Mouse (Mus musculus) MEL (cell line): ENCODE measurements around the gene Inip. TPM values are rescaled to one million over a fixed set of nuclear protein-coding genes. Genes with fewer than 3 reads are reported as not detected.

Source experiments
- DNase-seq: peaks from one replicate; pipeline ENCODE4 v3.0.0; 2011; ENCODE audit warnings: low read depth, low spot score
- H3K27ac ChIP-seq: 2 replicates; pipeline ENCODE4 v1.5.1; 2012; ENCODE audit warnings: low read depth, mild to moderate bottlenecking, control low read depth, low read length, moderate library complexity; ENCODE audit not compliant: control insufficient read depth
- H3K27me3 ChIP-seq, 2 experiments: fragments of 150-350 bp in 1 of 2; sonication (generic) in 1 of 2; 2 replicates each; pipeline ENCODE4 v1.6.1; 2012; ENCODE audit warnings: low read length in 2 of 2, mild to moderate bottlenecking in 2 of 2, improper control_type of control experiment in 1 of 2, moderate library complexity in 1 of 2; ENCODE audit not compliant: insufficient read depth in 2 of 2, control insufficient read depth in 1 of 2
- H3K36me3 ChIP-seq, 2 experiments: 2 replicates each; pipeline ENCODE4 v1.6.1; 2012 to 2014; ENCODE audit warnings: low read length in 2 of 2, improper control_type of control experiment in 1 of 2, inconsistent platforms in 1 of 2, mild to moderate bottlenecking in 1 of 2; ENCODE audit not compliant: insufficient read depth in 2 of 2, control insufficient read depth in 1 of 2
- H3K4me1 ChIP-seq, 2 experiments: fragments of 150-350 bp in 1 of 2; sonication (generic) in 1 of 2; 2 replicates each; pipeline ENCODE4 v1.6.1; 2012; ENCODE audit warnings: low read length in 2 of 2, improper control_type of control experiment in 1 of 2, mild to moderate bottlenecking in 1 of 2; ENCODE audit not compliant: insufficient read depth in 2 of 2, control insufficient read depth in 1 of 2
- H3K4me3 ChIP-seq, 2 experiments: fragments of 150-350 bp in 1 of 2; sonication (generic) in 1 of 2; 2 replicates each; pipeline ENCODE4 v1.5.1; 2012; ENCODE audit warnings: low read depth in 2 of 2, low read length in 2 of 2, mild to moderate bottlenecking in 2 of 2, moderate library complexity in 2 of 2, control low read depth in 1 of 2, improper control_type of control experiment in 1 of 2; ENCODE audit not compliant: control insufficient read depth in 1 of 2, insufficient read depth in 1 of 2
- H3K79me2 ChIP-seq: 2 replicates; pipeline ENCODE4 v1.6.1; 2012; ENCODE audit warnings: mild to moderate bottlenecking, low read length, moderate library complexity; ENCODE audit not compliant: control insufficient read depth, poor library complexity, insufficient read depth
- H3K9ac ChIP-seq: 2 replicates; pipeline ENCODE4 v1.6.1; 2012; ENCODE audit warnings: low read depth, mild to moderate bottlenecking, control low read depth, low read length, moderate library complexity; ENCODE audit not compliant: control insufficient read depth, poor library complexity, severe bottlenecking
- H3K9me3 ChIP-seq: fragments of 150-350 bp; sonication (generic); replicated peaks from 2 replicates; pipeline ENCODE4 v1.6.1; 2012; ENCODE audit warnings: mild to moderate bottlenecking, low read length, improper control_type of control experiment, moderate library complexity; ENCODE audit not compliant: insufficient read depth
- BHLHE40 ChIP-seq: IDR thresholded peaks from 2 replicates; pipeline ENCODE4 v1.6.1; 2012; ENCODE audit warnings: low read depth, mild to moderate bottlenecking, inconsistent platforms, low read length, improper control_type of control experiment, borderline replicate concordance
- CHD1 ChIP-seq: IDR thresholded peaks from 2 replicates; pipeline ENCODE4 v1.6.1; 2012; ENCODE audit warnings: low read depth, mild to moderate bottlenecking, inconsistent platforms, low read length, improper control_type of control experiment
- CTCF ChIP-seq, 3 experiments: IDR thresholded peaks in 2 of 3; conservative IDR thresholded peaks in 1 of 3; 2 replicates each; pipeline ENCODE4 v1.5.1; 2011 to 2012; ENCODE audit warnings: low read length in 3 of 3, low read depth in 2 of 3, mild to moderate bottlenecking in 2 of 3, improper control_type of control experiment in 1 of 3, inconsistent platforms in 1 of 3, mixed read lengths in 1 of 3, moderate library complexity in 1 of 3; ENCODE audit not compliant: control insufficient read depth in 1 of 3, insufficient read depth in 1 of 3, poor library complexity in 1 of 3, severe bottlenecking in 1 of 3
- E2F4 ChIP-seq: IDR thresholded peaks from 2 replicates; pipeline ENCODE4 v1.6.1; 2011; ENCODE audit warnings: low read depth, low read length, improper control_type of control experiment, borderline replicate concordance
- ELF1 ChIP-seq: IDR thresholded peaks from 2 replicates; pipeline ENCODE4 v1.6.1; 2014; ENCODE audit warnings: low read depth, mild to moderate bottlenecking, inconsistent platforms, low read length, improper control_type of control experiment, moderate library complexity
- GATA1 ChIP-seq: IDR thresholded peaks from 2 replicates; pipeline ENCODE4 v1.6.1; 2011; ENCODE audit warnings: low read depth, low read length, improper control_type of control experiment
- HCFC1 ChIP-seq: IDR thresholded peaks from 2 replicates; pipeline ENCODE4 v1.6.1; 2012; ENCODE audit warnings: low read depth, mild to moderate bottlenecking, inconsistent platforms, low read length, improper control_type of control experiment, moderate library complexity
- JUND ChIP-seq: IDR thresholded peaks from 2 replicates; pipeline ENCODE4 v1.6.1; 2011; ENCODE audit warnings: low read depth, mild to moderate bottlenecking, improper control_type of control experiment, low read length
- KAT2A ChIP-seq: conservative IDR thresholded peaks from 2 replicates; pipeline ENCODE4 v1.6.1; 2012; ENCODE audit warnings: low read depth, low read length, improper control_type of control experiment, inconsistent platforms
- MAFK ChIP-seq: IDR thresholded peaks from 2 replicates; pipeline ENCODE4 v1.6.1; 2011; ENCODE audit warnings: low read depth, mild to moderate bottlenecking, low read length, improper control_type of control experiment, borderline replicate concordance
- MAX ChIP-seq: IDR thresholded peaks from 2 replicates; pipeline ENCODE4 v1.6.1; 2011; ENCODE audit warnings: low read length, improper control_type of control experiment
- MAZ ChIP-seq: IDR thresholded peaks from 2 replicates; pipeline ENCODE4 v1.6.1; 2012; ENCODE audit warnings: low read depth, mild to moderate bottlenecking, inconsistent platforms, low read length, improper control_type of control experiment
- MEF2A ChIP-seq: IDR thresholded peaks from 2 replicates; pipeline ENCODE4 v1.6.1; 2014; ENCODE audit warnings: low read depth, mild to moderate bottlenecking, inconsistent platforms, low read length, improper control_type of control experiment; ENCODE audit not compliant: poor library complexity, insufficient replicate concordance, severe bottlenecking; ENCODE audit errors: extremely low read depth
- MXI1 ChIP-seq: IDR thresholded peaks from 2 replicates; pipeline ENCODE4 v1.6.1; 2011; ENCODE audit warnings: mild to moderate bottlenecking, low read depth, low read length, improper control_type of control experiment
- MYB ChIP-seq: IDR thresholded peaks from 2 replicates; pipeline ENCODE4 v1.6.1; 2011; ENCODE audit warnings: mild to moderate bottlenecking, low read depth, low read length, improper control_type of control experiment
- MYC ChIP-seq: IDR thresholded peaks from 2 replicates; pipeline ENCODE4 v1.6.1; 2011; ENCODE audit warnings: low read depth, mild to moderate bottlenecking, low read length, improper control_type of control experiment, moderate library complexity
- NELFE ChIP-seq: IDR thresholded peaks from 2 replicates; pipeline ENCODE4 v1.6.1; 2011; ENCODE audit warnings: low read depth, low read length, improper control_type of control experiment
- NRF1 ChIP-seq: IDR thresholded peaks from 2 replicates; pipeline ENCODE4 v1.6.1; 2014; ENCODE audit warnings: low read depth, mild to moderate bottlenecking, inconsistent platforms, low read length, improper control_type of control experiment, moderate library complexity; ENCODE audit not compliant: poor library complexity, insufficient read depth, severe bottlenecking
- POLR2A ChIP-seq, 2 experiments: IDR thresholded peaks; 2 replicates each; pipeline ENCODE4 v1.6.1; 2011 to 2012; ENCODE audit warnings: low read length in 2 of 2, mild to moderate bottlenecking in 2 of 2, control low read depth in 1 of 2, improper control_type of control experiment in 1 of 2, low read depth in 1 of 2, moderate library complexity in 1 of 2; ENCODE audit not compliant: control insufficient read depth in 1 of 2, insufficient read depth in 1 of 2, poor library complexity in 1 of 2
- POLR2AphosphoS2 ChIP-seq: IDR thresholded peaks from 2 replicates; pipeline ENCODE4 v1.6.1; 2011; ENCODE audit warnings: low read length, improper control_type of control experiment
- POLR2AphosphoS5 ChIP-seq: IDR thresholded peaks from 2 replicates; pipeline ENCODE4 v1.6.1; 2012; ENCODE audit warnings: low read depth, borderline replicate concordance, mild to moderate bottlenecking, inconsistent platforms, low read length, moderate library complexity, mixed read lengths
- RAD21 ChIP-seq: IDR thresholded peaks from 2 replicates; pipeline ENCODE4 v1.6.1; 2011; ENCODE audit warnings: mild to moderate bottlenecking, low read depth, low read length, improper control_type of control experiment
- RCOR1 ChIP-seq: IDR thresholded peaks from 2 replicates; pipeline ENCODE4 v1.6.1; 2012; ENCODE audit warnings: low read depth, mild to moderate bottlenecking, inconsistent platforms, low read length, improper control_type of control experiment
- SIN3A ChIP-seq: IDR thresholded peaks from 2 replicates; pipeline ENCODE4 v1.6.1; 2012; ENCODE audit warnings: low read length, improper control_type of control experiment, inconsistent platforms
- SMC3 ChIP-seq: IDR thresholded peaks from 2 replicates; pipeline ENCODE4 v1.6.1; 2011; ENCODE audit warnings: low read depth, low read length, improper control_type of control experiment
- TAL1 ChIP-seq: IDR thresholded peaks from 2 replicates; pipeline ENCODE4 v1.6.1; 2012; ENCODE audit warnings: mild to moderate bottlenecking, inconsistent platforms, low read length, moderate library complexity, mixed read lengths
- TBP ChIP-seq: IDR thresholded peaks from 2 replicates; pipeline ENCODE4 v1.8.0; 2011; ENCODE audit warnings: low read depth, low read length, improper control_type of control experiment
- USF1 ChIP-seq: IDR thresholded peaks from 2 replicates; pipeline ENCODE4 v1.6.1; 2014; ENCODE audit warnings: low read depth, mild to moderate bottlenecking, inconsistent platforms, low read length, improper control_type of control experiment, moderate library complexity
- USF2 ChIP-seq, 2 experiments: IDR thresholded peaks; 2 replicates each; pipeline ENCODE4 v1.6.1; 2011 to 2012; ENCODE audit warnings: improper control_type of control experiment in 2 of 2, low read length in 2 of 2, borderline replicate concordance in 1 of 2, inconsistent platforms in 1 of 2, low read depth in 1 of 2, mild to moderate bottlenecking in 1 of 2; ENCODE audit not compliant: insufficient read depth in 1 of 2
- ZC3H11A ChIP-seq: IDR thresholded peaks from 2 replicates; pipeline ENCODE4 v1.6.1; 2012; ENCODE audit warnings: low read depth, mild to moderate bottlenecking, inconsistent platforms, low read length, improper control_type of control experiment
- ZKSCAN1 ChIP-seq: IDR thresholded peaks from 2 replicates; pipeline ENCODE4 v1.6.1; 2012; ENCODE audit warnings: low read depth, mild to moderate bottlenecking, inconsistent platforms, low read length, improper control_type of control experiment, moderate library complexity
- ZNF384 ChIP-seq: IDR thresholded peaks from 2 replicates; pipeline ENCODE4 v1.6.1; 2012; ENCODE audit warnings: low read depth, mild to moderate bottlenecking, inconsistent platforms, low read length, improper control_type of control experiment
- polyA plus RNA-seq, 2 experiments: library from polyadenylated mRNA; stranded (reverse) in 1 of 2; unstranded in 1 of 2; fragments of >175 nt in 1 of 2; fragments of >200 nt in 1 of 2; gene quantifications; 2 replicates each; pipeline versions ENCODE4 v1.2.1 to v1.2.4; 2012; ENCODE audit warnings: low replicate concordance in 2 of 2, low read depth in 1 of 2; ENCODE audit not compliant: insufficient read length in 2 of 2, insufficient read depth in 1 of 2, missing spikeins in 1 of 2
- total RNA-seq: library from RNA; depleted of rRNA; stranded (reverse); fragments of 300-350 nt; gene quantifications from 2 replicates; pipeline ENCODE4 v1.2.3, GENCODE M21; 2012

Inip gene
- total and polyA plus RNA-seq, 3 experiments, result 42.4 to 50.3 TPM; not detected in 1

DNA sequence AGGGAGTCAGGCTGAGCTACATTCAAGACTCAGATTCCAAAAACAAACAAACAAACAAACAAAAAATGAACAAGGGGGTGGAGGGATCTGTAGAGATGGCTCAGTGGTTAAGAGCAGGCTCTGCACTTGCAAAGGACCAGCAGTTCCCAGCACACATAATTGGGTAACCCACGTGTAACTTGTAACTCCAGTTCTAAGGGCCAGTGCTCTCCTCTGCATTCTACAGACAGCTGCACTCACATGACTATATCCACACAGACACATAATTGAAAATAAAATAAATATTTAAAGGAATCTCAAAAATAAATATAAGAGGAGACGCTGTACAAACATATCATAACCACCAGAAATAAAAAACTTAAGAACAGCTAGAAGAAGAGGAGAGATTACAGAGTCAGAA, 61.5 kb downstream of the Inip start:
- H3K4me1 ChIP-seq, result no peaks in the 10 kb centered on the region
- no peak for DNase-seq
- H3K27ac ChIP-seq, result no peak overlapping the region
- no peak for TF ChIP-seq MYC
- no peak for TF ChIP-seq POLR2AphosphoS2
- TF ChIP-seq USF1, result no peak
- TF ChIP-seq NRF1, result no peak
- TF ChIP-seq MXI1, result no peak
- TF ChIP-seq NELFE, result no peak
- no peak for TF ChIP-seq MEF2A
- no peak for TF ChIP-seq ZC3H11A
- no peak for TF ChIP-seq MAX
- no peak for TF ChIP-seq ZNF384
- no peak for TF ChIP-seq MAZ
- TF ChIP-seq CHD1, result no peak
- no peak for TF ChIP-seq MAFK
- TF ChIP-seq ZKSCAN1, result no peak
- no peak for TF ChIP-seq JUND
- H3K79me2 ChIP-seq, result no peaks in the 10 kb centered on the region
- no peak overlapping the region for H3K4me3 ChIP-seq
- no peaks in the 10 kb centered on the region for H3K27me3 ChIP-seq
- H3K9me3 ChIP-seq, result no peaks in the 10 kb centered on the region
- H3K36me3 ChIP-seq, result no peaks in the 10 kb centered on the region
- no peak overlapping the region for H3K9ac ChIP-seq

DNA sequence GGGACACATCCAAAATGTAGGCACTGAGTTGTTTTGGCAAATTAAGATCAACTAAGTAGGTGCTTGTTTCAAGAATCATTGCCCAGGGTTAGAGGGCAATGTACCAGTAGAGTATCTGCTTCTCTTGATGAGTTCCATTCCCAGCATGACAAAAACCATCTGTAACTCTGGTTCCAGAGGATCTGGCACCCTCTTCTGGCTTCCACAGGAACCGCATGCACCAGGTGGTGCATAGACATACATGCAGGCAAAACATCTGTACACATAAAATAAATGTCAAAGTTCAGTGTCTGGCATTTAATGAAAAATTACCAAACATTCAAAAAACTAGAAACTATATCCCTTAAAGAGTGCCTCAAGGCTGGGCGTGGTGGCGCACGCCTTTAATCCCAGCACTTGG, 62.1 kb downstream of the Inip start:
- no peak overlapping the region for H3K27ac ChIP-seq
- H3K36me3 ChIP-seq, result no peaks in the 10 kb centered on the region
- H3K4me1 ChIP-seq, result no peaks in the 10 kb centered on the region
- no peaks in the 10 kb centered on the region for H3K9me3 ChIP-seq
- no peaks in the 10 kb centered on the region for H3K79me2 ChIP-seq
- H3K9ac ChIP-seq, result no peak overlapping the region
- no peak overlapping the region for H3K4me3 ChIP-seq
- H3K27me3 ChIP-seq, result no peaks in the 10 kb centered on the region
- DNase-seq, result peak; percentile 60
- TF ChIP-seq HCFC1 (no peak), KAT2A (no peak), MAZ (no peak), NELFE (no peak), POLR2A (IDR thresholded peaks at IDR 0.05; ENCODE audit: control insufficient read depth in 1 of 2, insufficient read depth in 1 of 2, low read depth in 1 of 2, low read length in 2 of 2, poor library complexity in 1 of 2) (no peak), USF1 (no peak), MYB (no peak), E2F4 (no peak), USF2 (IDR thresholded peaks at IDR 0.05; ENCODE audit: borderline replicate concordance in 1 of 2, insufficient read depth in 1 of 2, low read depth in 1 of 2, low read length in 2 of 2) (no peak), BHLHE40 (no peak), MYC (no peak), CHD1 (no peak), POLR2AphosphoS2 (no peak), TBP (no peak), POLR2AphosphoS5 (no peak), JUND (no peak), TAL1 (no peak), MAX (no peak), CTCF (IDR thresholded peaks at IDR 0.05 in 2 of 3, conservative IDR thresholded peaks at IDR 0.05 in 1 of 3; ENCODE audit: control insufficient read depth in 1 of 3, insufficient read depth in 1 of 3, low read depth in 2 of 3, low read length in 3 of 3, poor library complexity in 1 of 3, severe bottlenecking in 1 of 3) (peak; percentile 67 to 83 (median 73)), RCOR1 (no peak), SIN3A (no peak), ELF1 (no peak), SMC3 (peak; percentile 89), GATA1 (0 out of 2 replicates have a peak, but pooled peaks have one; percentile 4), RAD21 (peak; percentile 86), ZC3H11A (peak; percentile 82)
